Mouse (Mus musculus): ENCODE data around the gene Abhd4. TPM values are rescaled to one million over a fixed set of nuclear protein-coding genes. Genes with fewer than 3 reads are reported as not detected.
"Not testable (repeated sequence)": the region's sequence is repeated elsewhere in the genome, so short reads cannot be mapped to it uniquely, and the experiment has no call there.

Abhd4 gene
- total RNA-seq, 2 experiments from 2014 or later = 54.8 to 60.0 TPM

GRCm38 (mm10) chr14:54222289-54222727, 31.7 kb upstream of the Abhd4 start:
- no peak for DNase-seq (ENCODE audit: low spot score in 2 of 2)

- DNase-seq (ENCODE audit: low spot score in 2 of 2) = no peak
Observed at GRCm38 (mm10) chr14:54223315-54224063, 30.5 kb upstream of the Abhd4 start.

GRCm38 (mm10) chr14:54224064-54224417, 29.9 kb upstream of the Abhd4 start:
- DNase-seq (ENCODE audit: low spot score in 2 of 2) = no peak

GRCm38 (mm10) chr14:54224484-54225467, 29.2 kb upstream of the Abhd4 start:
- DNase-seq (ENCODE audit: low spot score in 2 of 2) = no peak

GRCm38 (mm10) chr14:54225725-54226124, 28.3 kb upstream of the Abhd4 start:
- no peak for DNase-seq (ENCODE audit: low spot score in 2 of 2)

- no peak for DNase-seq (ENCODE audit: low spot score in 2 of 2)
Observed at GRCm38 (mm10) chr14:54226911-54227811, 26.8 kb upstream of the Abhd4 start.

- peak; percentile 46 to 74 for DNase-seq (ENCODE audit: low spot score in 2 of 2)
Observed at GRCm38 (mm10) chr14:54227911-54228451, 26.0 kb upstream of the Abhd4 start.

- no peak for DNase-seq (ENCODE audit: low spot score in 2 of 2)
Observed at GRCm38 (mm10) chr14:54228501-54228900, 25.5 kb upstream of the Abhd4 start.

- DNase-seq (ENCODE audit: low spot score in 2 of 2) = no peak
Observed at GRCm38 (mm10) chr14:54228933-54229713, 24.9 kb upstream of the Abhd4 start.

GRCm38 (mm10) chr14:54229849-54230248, 24.1 kb upstream of the Abhd4 start:
- DNase-seq (ENCODE audit: low spot score in 2 of 2) = not testable (repeated sequence)

- DNase-seq (ENCODE audit: low spot score in 2 of 2) = no peak
Observed at GRCm38 (mm10) chr14:54230638-54231150, 23.3 kb upstream of the Abhd4 start.

- DNase-seq (ENCODE audit: low spot score in 2 of 2) = no peak
Observed at GRCm38 (mm10) chr14:54231176-54231956, 22.6 kb upstream of the Abhd4 start.

GRCm38 (mm10) chr14:54232143-54232542, 21.8 kb upstream of the Abhd4 start:
- DNase-seq (ENCODE audit: low spot score in 2 of 2) = no peak

- peak in 1 of 2 experiments; percentile 54 for DNase-seq (ENCODE audit: low spot score in 2 of 2)
Observed at GRCm38 (mm10) chr14:54232811-54233558, 21.0 kb upstream of the Abhd4 start.

GRCm38 (mm10) chr14:54233559-54234143, 20.3 kb upstream of the Abhd4 start:
- DNase-seq (ENCODE audit: low spot score in 2 of 2) = no peak

GRCm38 (mm10) chr14:54234231-54235040, 19.6 kb upstream of the Abhd4 start:
- DNase-seq (ENCODE audit: low spot score in 2 of 2) = no peak

Data from layer of hippocampus, adult 18-20 months (tissue).